Mouse (Mus musculus): ENCODE measurements at regions not wholly inside any gene's neighbourhood (a gene's known extent, or its start where the extent isn't known, plus 50 kb on each side); places are given as distances from the start of the nearest gene placed in this dataset.

DNA sequence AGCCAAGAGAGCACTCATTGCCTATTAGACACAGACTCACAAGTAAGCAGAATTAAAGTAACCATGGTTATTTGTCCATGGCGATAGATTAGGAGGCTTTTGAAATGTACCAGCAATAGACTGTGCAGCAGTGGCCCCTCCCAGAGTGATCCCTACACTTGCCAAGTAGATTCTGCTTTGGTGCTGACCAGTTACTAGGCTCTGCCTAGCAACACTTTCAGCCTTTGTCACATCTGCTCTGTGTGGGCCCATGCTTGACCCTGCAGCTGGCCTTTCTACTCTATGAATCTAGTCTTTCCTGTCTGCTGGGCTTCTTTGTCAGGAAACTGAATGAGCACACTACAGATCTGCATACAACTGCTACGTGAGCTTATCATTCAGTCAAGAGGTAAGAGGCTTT, 215.5 kb upstream of the Egfl6 start:
- TF ChIP-seq POLR2A (IDR thresholded peaks at IDR 0.05; ENCODE audit: control insufficient read depth, extremely low read depth, insufficient read depth, low read length, poor library complexity) (no peak), CTCF (IDR thresholded peaks at IDR 0.05; ENCODE audit: borderline replicate concordance, control insufficient read depth, extremely low read depth, insufficient read depth, low read length, poor library complexity) (no peak)

Measured in thymus, adult 2 months (tissue).